Mouse (Mus musculus) MEL (cell line): ENCODE results near the gene Epc2. TPM values are rescaled to one million over a fixed set of nuclear protein-coding genes. Genes with fewer than 3 reads are reported as not detected.

ENCODE experiments used
- DNase-seq: peaks from one replicate; pipeline ENCODE4 v3.0.0; 2011; ENCODE audit warnings: low read depth, low spot score
- H3K27ac ChIP-seq: 2 replicates; pipeline ENCODE4 v1.5.1; 2012; ENCODE audit warnings: low read depth, mild to moderate bottlenecking, control low read depth, low read length, moderate library complexity; ENCODE audit not compliant: control insufficient read depth
- H3K27me3 ChIP-seq, 2 experiments: fragments of 150-350 bp in 1 of 2; sonication (generic) in 1 of 2; 2 replicates each; pipeline ENCODE4 v1.6.1; 2012; ENCODE audit warnings: low read length in 2 of 2, mild to moderate bottlenecking in 2 of 2, improper control_type of control experiment in 1 of 2, moderate library complexity in 1 of 2; ENCODE audit not compliant: insufficient read depth in 2 of 2, control insufficient read depth in 1 of 2
- H3K36me3 ChIP-seq, 2 experiments: 2 replicates each; pipeline ENCODE4 v1.6.1; 2012 to 2014; ENCODE audit warnings: low read length in 2 of 2, improper control_type of control experiment in 1 of 2, inconsistent platforms in 1 of 2, mild to moderate bottlenecking in 1 of 2; ENCODE audit not compliant: insufficient read depth in 2 of 2, control insufficient read depth in 1 of 2
- H3K4me1 ChIP-seq, 2 experiments: fragments of 150-350 bp in 1 of 2; sonication (generic) in 1 of 2; 2 replicates each; pipeline ENCODE4 v1.6.1; 2012; ENCODE audit warnings: low read length in 2 of 2, improper control_type of control experiment in 1 of 2, mild to moderate bottlenecking in 1 of 2; ENCODE audit not compliant: insufficient read depth in 2 of 2, control insufficient read depth in 1 of 2
- H3K4me3 ChIP-seq, 2 experiments: fragments of 150-350 bp in 1 of 2; sonication (generic) in 1 of 2; 2 replicates each; pipeline ENCODE4 v1.5.1; 2012; ENCODE audit warnings: low read depth in 2 of 2, low read length in 2 of 2, mild to moderate bottlenecking in 2 of 2, moderate library complexity in 2 of 2, control low read depth in 1 of 2, improper control_type of control experiment in 1 of 2; ENCODE audit not compliant: control insufficient read depth in 1 of 2, insufficient read depth in 1 of 2
- H3K79me2 ChIP-seq: 2 replicates; pipeline ENCODE4 v1.6.1; 2012; ENCODE audit warnings: mild to moderate bottlenecking, low read length, moderate library complexity; ENCODE audit not compliant: control insufficient read depth, poor library complexity, insufficient read depth
- H3K9ac ChIP-seq: 2 replicates; pipeline ENCODE4 v1.6.1; 2012; ENCODE audit warnings: low read depth, mild to moderate bottlenecking, control low read depth, low read length, moderate library complexity; ENCODE audit not compliant: control insufficient read depth, poor library complexity, severe bottlenecking
- H3K9me3 ChIP-seq: fragments of 150-350 bp; sonication (generic); replicated peaks from 2 replicates; pipeline ENCODE4 v1.6.1; 2012; ENCODE audit warnings: mild to moderate bottlenecking, low read length, improper control_type of control experiment, moderate library complexity; ENCODE audit not compliant: insufficient read depth
- BHLHE40 ChIP-seq: IDR thresholded peaks from 2 replicates; pipeline ENCODE4 v1.6.1; 2012; ENCODE audit warnings: low read depth, mild to moderate bottlenecking, inconsistent platforms, low read length, improper control_type of control experiment, borderline replicate concordance
- CHD2 ChIP-seq: IDR thresholded peaks from 2 replicates; pipeline ENCODE4 v1.6.1; 2011; ENCODE audit warnings: low read length, improper control_type of control experiment
- CTCF ChIP-seq, 3 experiments: IDR thresholded peaks in 2 of 3; conservative IDR thresholded peaks in 1 of 3; 2 replicates each; pipeline ENCODE4 v1.5.1; 2011 to 2012; ENCODE audit warnings: low read length in 3 of 3, low read depth in 2 of 3, mild to moderate bottlenecking in 2 of 3, improper control_type of control experiment in 1 of 3, inconsistent platforms in 1 of 3, mixed read lengths in 1 of 3, moderate library complexity in 1 of 3; ENCODE audit not compliant: control insufficient read depth in 1 of 3, insufficient read depth in 1 of 3, poor library complexity in 1 of 3, severe bottlenecking in 1 of 3
- E2F4 ChIP-seq: IDR thresholded peaks from 2 replicates; pipeline ENCODE4 v1.6.1; 2011; ENCODE audit warnings: low read depth, low read length, improper control_type of control experiment, borderline replicate concordance
- EP300 ChIP-seq, 2 experiments: IDR thresholded peaks; 2 replicates each; pipeline ENCODE4 v1.6.1; 2011; ENCODE audit warnings: improper control_type of control experiment in 2 of 2, low read length in 2 of 2, low read depth in 1 of 2, mild to moderate bottlenecking in 1 of 2
- GABPA ChIP-seq: IDR thresholded peaks from 2 replicates; pipeline ENCODE4 v1.6.1; 2012; ENCODE audit warnings: low read depth, mild to moderate bottlenecking, inconsistent platforms, low read length, improper control_type of control experiment, moderate library complexity
- MAX ChIP-seq: IDR thresholded peaks from 2 replicates; pipeline ENCODE4 v1.6.1; 2011; ENCODE audit warnings: low read length, improper control_type of control experiment
- MAZ ChIP-seq: IDR thresholded peaks from 2 replicates; pipeline ENCODE4 v1.6.1; 2012; ENCODE audit warnings: low read depth, mild to moderate bottlenecking, inconsistent platforms, low read length, improper control_type of control experiment
- MEF2A ChIP-seq: IDR thresholded peaks from 2 replicates; pipeline ENCODE4 v1.6.1; 2014; ENCODE audit warnings: low read depth, mild to moderate bottlenecking, inconsistent platforms, low read length, improper control_type of control experiment; ENCODE audit not compliant: poor library complexity, insufficient replicate concordance, severe bottlenecking; ENCODE audit errors: extremely low read depth
- MXI1 ChIP-seq: IDR thresholded peaks from 2 replicates; pipeline ENCODE4 v1.6.1; 2011; ENCODE audit warnings: mild to moderate bottlenecking, low read depth, low read length, improper control_type of control experiment
- MYB ChIP-seq: IDR thresholded peaks from 2 replicates; pipeline ENCODE4 v1.6.1; 2011; ENCODE audit warnings: mild to moderate bottlenecking, low read depth, low read length, improper control_type of control experiment
- NRF1 ChIP-seq: IDR thresholded peaks from 2 replicates; pipeline ENCODE4 v1.6.1; 2014; ENCODE audit warnings: low read depth, mild to moderate bottlenecking, inconsistent platforms, low read length, improper control_type of control experiment, moderate library complexity; ENCODE audit not compliant: poor library complexity, insufficient read depth, severe bottlenecking
- POLR2A ChIP-seq, 2 experiments: IDR thresholded peaks; 2 replicates each; pipeline ENCODE4 v1.6.1; 2011 to 2012; ENCODE audit warnings: low read length in 2 of 2, mild to moderate bottlenecking in 2 of 2, control low read depth in 1 of 2, improper control_type of control experiment in 1 of 2, low read depth in 1 of 2, moderate library complexity in 1 of 2; ENCODE audit not compliant: control insufficient read depth in 1 of 2, insufficient read depth in 1 of 2, poor library complexity in 1 of 2
- POLR2AphosphoS2 ChIP-seq: IDR thresholded peaks from 2 replicates; pipeline ENCODE4 v1.6.1; 2011; ENCODE audit warnings: low read length, improper control_type of control experiment
- RCOR1 ChIP-seq: IDR thresholded peaks from 2 replicates; pipeline ENCODE4 v1.6.1; 2012; ENCODE audit warnings: low read depth, mild to moderate bottlenecking, inconsistent platforms, low read length, improper control_type of control experiment
- SIN3A ChIP-seq: IDR thresholded peaks from 2 replicates; pipeline ENCODE4 v1.6.1; 2012; ENCODE audit warnings: low read length, improper control_type of control experiment, inconsistent platforms
- SMC3 ChIP-seq: IDR thresholded peaks from 2 replicates; pipeline ENCODE4 v1.6.1; 2011; ENCODE audit warnings: low read depth, low read length, improper control_type of control experiment
- TAL1 ChIP-seq: IDR thresholded peaks from 2 replicates; pipeline ENCODE4 v1.6.1; 2012; ENCODE audit warnings: mild to moderate bottlenecking, inconsistent platforms, low read length, moderate library complexity, mixed read lengths
- TBP ChIP-seq: IDR thresholded peaks from 2 replicates; pipeline ENCODE4 v1.8.0; 2011; ENCODE audit warnings: low read depth, low read length, improper control_type of control experiment
- TCF12 ChIP-seq: IDR thresholded peaks from 2 replicates; pipeline ENCODE4 v1.6.1; 2014; ENCODE audit warnings: low read depth, mild to moderate bottlenecking, inconsistent platforms, low read length, improper control_type of control experiment, moderate library complexity
- USF1 ChIP-seq: IDR thresholded peaks from 2 replicates; pipeline ENCODE4 v1.6.1; 2014; ENCODE audit warnings: low read depth, mild to moderate bottlenecking, inconsistent platforms, low read length, improper control_type of control experiment, moderate library complexity
- USF2 ChIP-seq, 2 experiments: IDR thresholded peaks; 2 replicates each; pipeline ENCODE4 v1.6.1; 2011 to 2012; ENCODE audit warnings: improper control_type of control experiment in 2 of 2, low read length in 2 of 2, borderline replicate concordance in 1 of 2, inconsistent platforms in 1 of 2, low read depth in 1 of 2, mild to moderate bottlenecking in 1 of 2; ENCODE audit not compliant: insufficient read depth in 1 of 2
- ZKSCAN1 ChIP-seq: IDR thresholded peaks from 2 replicates; pipeline ENCODE4 v1.6.1; 2012; ENCODE audit warnings: low read depth, mild to moderate bottlenecking, inconsistent platforms, low read length, improper control_type of control experiment, moderate library complexity
- ZNF384 ChIP-seq: IDR thresholded peaks from 2 replicates; pipeline ENCODE4 v1.6.1; 2012; ENCODE audit warnings: low read depth, mild to moderate bottlenecking, inconsistent platforms, low read length, improper control_type of control experiment
- polyA plus RNA-seq, 2 experiments: library from polyadenylated mRNA; stranded (reverse) in 1 of 2; unstranded in 1 of 2; fragments of >175 nt in 1 of 2; fragments of >200 nt in 1 of 2; gene quantifications; 2 replicates each; pipeline versions ENCODE4 v1.2.1 to v1.2.4; 2012; ENCODE audit warnings: low replicate concordance in 2 of 2, low read depth in 1 of 2; ENCODE audit not compliant: insufficient read length in 2 of 2, insufficient read depth in 1 of 2, missing spikeins in 1 of 2
- total RNA-seq: library from RNA; depleted of rRNA; stranded (reverse); fragments of 300-350 nt; gene quantifications from 2 replicates; pipeline ENCODE4 v1.2.3, GENCODE M21; 2012

Gene Epc2
- total and polyA plus RNA-seq, 3 experiments = 14.3 to 15.4 TPM; not detected in 1

DNA sequence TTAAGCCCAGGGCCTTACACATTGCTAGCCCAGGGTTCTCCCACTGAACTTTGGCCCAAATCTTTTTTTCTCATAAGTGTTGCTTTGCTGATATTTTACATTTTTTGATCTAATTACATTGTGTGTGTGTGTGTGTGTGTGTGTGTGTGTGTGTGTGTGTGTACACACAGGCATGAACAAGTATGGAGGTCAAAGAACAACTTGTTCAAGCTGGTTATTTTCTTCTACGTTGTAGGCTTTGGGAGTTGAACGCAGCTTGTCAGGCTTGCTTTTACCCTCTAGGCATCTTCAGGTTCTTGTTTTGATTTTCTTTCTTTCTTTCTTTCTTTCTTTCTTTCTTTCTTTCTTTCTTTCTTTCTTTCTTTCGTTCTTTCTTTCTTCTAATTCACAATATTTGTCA lies 19.9 kb downstream of the Epc2 start:
- Histone ChIP-seq H3K4me1 (peaks cover 6 to 8% of the 10 kb centered on the region in 2 experiments; a peak in 3 of 4 replicates), H3K27ac (no peak overlapping the region), H3K4me3 (no peak overlapping the region), H3K9me3 (no peaks in the 10 kb centered on the region), H3K79me2 (peaks cover 49% of the 10 kb centered on the region), H3K27me3 (no peaks in the 10 kb centered on the region), H3K36me3 (peaks cover 0 to 20% of the 10 kb centered on the region in 2 experiments; a peak in 2 of 4 replicates), H3K9ac (no peak overlapping the region)
- no peak for DNase-seq
- no peak for TF ChIP-seq ZKSCAN1
- no peak for TF ChIP-seq RCOR1
- no peak for TF ChIP-seq ZNF384
- TF ChIP-seq EP300 (IDR thresholded peaks at IDR 0.05; ENCODE audit: low read depth in 1 of 2, low read length in 2 of 2) = no peak
- no peak for TF ChIP-seq SMC3
- TF ChIP-seq E2F4 = no peak
- no peak for TF ChIP-seq CHD2
- TF ChIP-seq GABPA = no peak
- TF ChIP-seq TCF12 = no peak
- TF ChIP-seq BHLHE40 = no peak
- no peak for TF ChIP-seq USF1
- TF ChIP-seq NRF1 = no peak
- no peak for TF ChIP-seq CTCF (IDR thresholded peaks at IDR 0.05 in 2 of 3, conservative IDR thresholded peaks at IDR 0.05 in 1 of 3; ENCODE audit: control insufficient read depth in 1 of 3, insufficient read depth in 1 of 3, low read depth in 2 of 3, low read length in 3 of 3, poor library complexity in 1 of 3, severe bottlenecking in 1 of 3)
- TF ChIP-seq POLR2A (IDR thresholded peaks at IDR 0.05; ENCODE audit: control insufficient read depth in 1 of 2, insufficient read depth in 1 of 2, low read depth in 1 of 2, low read length in 2 of 2, poor library complexity in 1 of 2) = no peak
- TF ChIP-seq MAX = no peak

GRCm38 (mm10) chr2:49471641-49472355 lies 20.5 kb downstream of the Epc2 start:
- Histone ChIP-seq H3K9me3 (no peaks in the 10 kb centered on the region), H3K27me3 (no peaks in the 10 kb centered on the region), H3K27ac (no peak overlapping the region), H3K79me2 (peaks cover 46% of the 10 kb centered on the region), H3K36me3 (peaks cover 0 to 18% of the 10 kb centered on the region in 2 experiments; a peak in 2 of 4 replicates), H3K9ac (no peak overlapping the region), H3K4me1 (peaks cover 3 to 5% of the 10 kb centered on the region in 2 experiments; a peak in 3 of 4 replicates), H3K4me3 (no peak overlapping the region)
- TF ChIP-seq RCOR1 (no peak), USF2 (IDR thresholded peaks at IDR 0.05; ENCODE audit: borderline replicate concordance in 1 of 2, insufficient read depth in 1 of 2, low read depth in 1 of 2, low read length in 2 of 2) (no peak), SMC3 (no peak), MXI1 (no peak), BHLHE40 (no peak), GABPA (no peak), TBP (no peak), E2F4 (no peak), MAZ (no peak), MYB (no peak), USF1 (no peak), POLR2AphosphoS2 (no peak), CHD2 (no peak), TAL1 (no peak), TCF12 (no peak), MEF2A (no peak), ZKSCAN1 (no peak), SIN3A (no peak)
- DNase-seq = no peak
